Mouse (Mus musculus): ENCODE measurements around the gene Msx1. TPM values are rescaled to one million over a fixed set of nuclear protein-coding genes. Genes with fewer than 3 reads are reported as not detected.
A peak's percentile ranks its signal among the peaks of the same experiment; 100 is the strongest.

Msx1 gene
- total RNA-seq, 2 experiments from 2014 or later, result 3.7 to 4.3 TPM

- intact Hi-C loops (cut with DNase I), result no loop called here
- no peak for DNase-seq (ENCODE audit: low spot score in 2 of 2)
Measured at GRCm38 (mm10) chr5:37814169-37814568, 10.2 kb downstream of the Msx1 start.

GRCm38 (mm10) chr5:37805291-37805690 lies 19.1 kb downstream of the Msx1 start:
- intact Hi-C loops (cut with DNase I), result no loop called here
- no peak for DNase-seq (ENCODE audit: low spot score in 2 of 2)

GRCm38 (mm10) chr5:37804512-37805118 lies 19.8 kb downstream of the Msx1 start:
- no peak for DNase-seq (ENCODE audit: low spot score in 2 of 2)
- intact Hi-C loops (cut with DNase I), result no loop called here

- intact Hi-C loops (cut with DNase I), result no loop called here
- no peak for DNase-seq (ENCODE audit: low spot score in 2 of 2)
Measured at GRCm38 (mm10) chr5:37797251-37797650, 27.1 kb downstream of the Msx1 start.

- no peak for DNase-seq (ENCODE audit: low spot score in 2 of 2)
- intact Hi-C loops (cut with DNase I), result no loop called here
Measured at GRCm38 (mm10) chr5:37796751-37797150, 27.6 kb downstream of the Msx1 start.

GRCm38 (mm10) chr5:37795691-37796090 lies 28.7 kb downstream of the Msx1 start:
- DNase-seq (ENCODE audit: low spot score in 2 of 2), result no peak
- intact Hi-C loops (cut with DNase I), result no loop called here

GRCm38 (mm10) chr5:37792154-37792553 lies 32.2 kb downstream of the Msx1 start:
- intact Hi-C loops (cut with DNase I), result no loop called here
- no peak for DNase-seq (ENCODE audit: low spot score in 2 of 2)

GRCm38 (mm10) chr5:37784847-37785391 lies 39.5 kb downstream of the Msx1 start:
- intact Hi-C loops (cut with DNase I), result no loop called here
- no peak for DNase-seq (ENCODE audit: low spot score in 2 of 2)

- intact Hi-C loops (cut with DNase I), result no loop called here
- DNase-seq (ENCODE audit: low spot score in 2 of 2), result peak in 1 of 2 experiments; percentile 9
Measured at GRCm38 (mm10) chr5:37783306-37783705, 41.1 kb downstream of the Msx1 start.

- intact Hi-C loops (cut with DNase I), result no loop called here
- no peak for DNase-seq (ENCODE audit: low spot score in 2 of 2)
Measured at GRCm38 (mm10) chr5:37775681-37776080, 48.7 kb downstream of the Msx1 start.

GRCm38 (mm10) chr5:37774011-37774410 lies 50.4 kb downstream of the Msx1 start:
- no peak for DNase-seq (ENCODE audit: low spot score in 2 of 2)
- intact Hi-C loops (cut with DNase I), result no loop called here

- intact Hi-C loops (cut with DNase I), result no loop called here
- DNase-seq (ENCODE audit: low spot score in 2 of 2), result no peak
Measured at GRCm38 (mm10) chr5:37770870-37771269, 53.5 kb downstream of the Msx1 start.

Other genes starting within 250 kb of the Msx1 start
- 1 to 10 TPM; 1.4 to 2.3 TPM for gene Stk32b, start 107.4 kb downstream of the Msx1 start, total RNA-seq (2021)
- 1 to 10 TPM in 1 of 2 experiments, not detected in 1; 2.5 TPM for gene Cytl1, start 89.1 kb downstream of the Msx1 start, total RNA-seq (2021)
- gene Stx18, start 214.2 kb upstream of the Msx1 start, total RNA-seq (2021), result 10 to 100 TPM; 32.5 to 41.2 TPM

Data from left cerebral cortex, postnatal 36 days (tissue).